Mouse (Mus musculus) left cerebral cortex, adult 6 months (tissue): ENCODE results near the gene Gm11077. TPM values are rescaled to one million over a fixed set of nuclear protein-coding genes. Genes with fewer than 3 reads are reported as not detected.

Experiments used
- long read RNA-seq, 2 experiments: library from polyadenylated mRNA; unstranded; transcript quantifications; one replicate each; pipeline ENCODE4 v2.0.0; 2019 to 2020
- polyA plus RNA-seq: library from polyadenylated mRNA; unstranded; fragments of <200 nt; fragmentation: Nextera tagmentation; gene quantifications from 2 replicates; pipeline ENCODE4 v1.2.3, GENCODE M21; 2021

Gene Gm11077
- polyA plus RNA-seq = not detected in 2 replicates
- long read RNA-seq, experiment 1 = 0 reads
- long read RNA-seq, experiment 2, partial matches to known transcripts = 0 of 1 reads
- long read RNA-seq, experiment 2, other reads (novel, unspliced or antisense) = 1 of 1 reads

GRCm38 (mm10) chr6:140729272-140729671, at the start of gene Gm11077:
Gm11077 (plus strand) TSS chr6:140729284.

Other genes with a start within 250 kb of the Gm11077 start
- 3.6 and 5.2 TPM in 2 replicates for gene Aebp2, start 106.6 kb upstream of the Gm11077 start, polyA plus RNA-seq